ENCODE assay signal across 8 mouse cellular contexts in the genomic region with DNA sequence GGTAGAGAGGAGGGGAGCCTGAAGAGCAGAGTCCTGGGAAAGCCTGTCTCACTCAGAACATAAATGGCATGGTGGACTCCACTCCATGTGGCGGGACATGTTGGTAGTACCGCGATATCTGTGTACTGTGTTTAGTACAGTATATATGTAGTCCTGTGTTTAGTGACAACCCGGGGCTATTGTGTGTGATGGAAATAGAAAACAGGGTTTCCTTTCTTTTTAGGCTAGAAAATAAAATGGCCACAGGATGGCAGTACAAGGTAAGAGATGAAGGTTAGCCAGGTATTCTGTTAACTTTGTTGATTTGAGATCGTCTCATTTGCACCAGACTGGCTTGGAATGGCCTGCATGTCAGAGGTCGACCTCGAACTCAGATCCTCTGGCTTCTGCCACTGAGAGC.
DNase-seq lines count a peak whose midpoint lies in the region; ATAC-seq and TF ChIP-seq lines count a peak whose summit lies in the region.

No protein-coding gene starts in this region.

- H3K4me3 ChIP-seq in hindbrain, embryonic 11.5 days (ENCODE audit: low read depth, low read length): no peak overlapping the region
- H3K4me3 ChIP-seq in hindbrain, embryonic 12.5 days: no peak overlapping the region
- H3K4me3 ChIP-seq in heart, adult 2 months: no peak overlapping the region
- no peak overlapping the region for H3K4me3 ChIP-seq in midbrain, embryonic 14.5 days (replicated peaks; ENCODE audit: low read depth, low read length)

- H3K9ac ChIP-seq in hindbrain, embryonic 11.5 days (ENCODE audit: low read depth, low read length): no peak overlapping the region
- H3K9ac ChIP-seq in hindbrain, embryonic 12.5 days: no peak overlapping the region
- H3K9ac ChIP-seq in heart, adult 2 months (ENCODE audit: low read depth, low read length): no peak overlapping the region
- H3K9ac ChIP-seq in midbrain, embryonic 14.5 days (replicated peaks; ENCODE audit: low read length): no peak overlapping the region

- no peaks in the 10 kb centered on the region for H3K27me3 ChIP-seq in hindbrain, embryonic 11.5 days (ENCODE audit: control insufficient read depth, insufficient read depth, low read length)
- H3K27me3 ChIP-seq in hindbrain, embryonic 12.5 days: peaks cover 4% of the 10 kb centered on the region; the same call in 1 of the 2 replicates
- H3K27me3 ChIP-seq in heart, adult 2 months (ENCODE audit: control insufficient read depth, insufficient read depth, low read length): no peaks in the 10 kb centered on the region
- H3K27me3 ChIP-seq in midbrain, embryonic 14.5 days (ENCODE audit: control insufficient read depth, insufficient read depth, low read length): no peaks in the 10 kb centered on the region

- WGBS in hindbrain, embryonic 11.5 days: 47% methylated on average over 7 of the region's 7 CpGs
- 47% methylated on average over 7 of the region's 7 CpGs for WGBS in hindbrain, embryonic 12.5 days
- WGBS in heart, adult 2 months: 20% methylated on average over 7 of the region's 7 CpGs
- WGBS in midbrain, embryonic 14.5 days: 41% methylated on average over 7 of the region's 7 CpGs

- DNase-seq in hindbrain, embryonic 11.5 days (ENCODE audit: low spot score): peak; percentile 63
- peak; percentile 82 for DNase-seq in CD4-positive, CD25-positive, alpha-beta regulatory T cell, adult 2 months (ENCODE audit: low read depth, low spot score)
- peak; percentile 33 for DNase-seq in c-Kit-positive CD71-positive TER-119-negative erythroid progenitor cells, embryonic 14.5 days (ENCODE audit: low read depth)
- no peak for DNase-seq in heart, adult 2 months
- DNase-seq in kidney, adult 9 months: peak; percentile 49
- DNase-seq in midbrain, embryonic 14.5 days: peak; percentile 85

- TF ChIP-seq CTCF in heart, adult 2 months (IDR thresholded peaks at IDR 0.05): peak; percentile 66

- no peaks in the 10 kb centered on the region for H3K4me1 ChIP-seq in hindbrain, embryonic 11.5 days (replicated peaks; ENCODE audit: control insufficient read depth, insufficient read depth, low read length)
- H3K4me1 ChIP-seq in hindbrain, embryonic 12.5 days: peaks cover 8% of the 10 kb centered on the region; the same call in 1 of the 2 replicates
- no peaks in the 10 kb centered on the region for H3K4me1 ChIP-seq in heart, adult 2 months (ENCODE audit: control insufficient read depth, insufficient read depth, low read length)
- H3K4me1 ChIP-seq in midbrain, embryonic 14.5 days (ENCODE audit: control insufficient read depth, insufficient read depth, low read length): peaks cover 6% of the 10 kb centered on the region; the same call in 1 of the 2 replicates

- H3K4me2 ChIP-seq in hindbrain, embryonic 11.5 days (replicated peaks; ENCODE audit: low read depth, low read length): no peak overlapping the region
- no peak overlapping the region for H3K4me2 ChIP-seq in hindbrain, embryonic 12.5 days (replicated peaks)
- H3K4me2 ChIP-seq in midbrain, embryonic 14.5 days (ENCODE audit: low read length): no peak overlapping the region

- no peaks in the 10 kb centered on the region for H3K36me3 ChIP-seq in hindbrain, embryonic 11.5 days (ENCODE audit: control insufficient read depth, insufficient read depth, low read length)
- H3K36me3 ChIP-seq in hindbrain, embryonic 12.5 days: no peaks in the 10 kb centered on the region
- H3K36me3 ChIP-seq in heart, adult 2 months (ENCODE audit: control insufficient read depth, insufficient read depth, low read length): no peaks in the 10 kb centered on the region
- no peaks in the 10 kb centered on the region for H3K36me3 ChIP-seq in midbrain, embryonic 14.5 days (ENCODE audit: control insufficient read depth, insufficient read depth, low read length)

- TF ChIP-seq POLR2A in heart, adult 2 months (IDR thresholded peaks at IDR 0.05; ENCODE audit: insufficient read depth, low read depth, low read length): no peak

- 0 out of 2 replicates have a peak, but pooled peaks have one; percentile 12 for ATAC-seq in hindbrain, embryonic 11.5 days (ENCODE audit: low FRiP score)
- no peak; the same call in 1 of the 2 replicates for ATAC-seq in hindbrain, embryonic 12.5 days (ENCODE audit: low FRiP score)
- peak; percentile 41; the same call in 1 of the 2 replicates for ATAC-seq in midbrain, embryonic 14.5 days (ENCODE audit: low FRiP score, low TSS enrichment)
- ATAC-seq in erythroid progenitor cell, adult 5-6 weeks (replicated peaks; ENCODE audit: low FRiP score, poor library complexity, severe bottlenecking): no peak

- no peak overlapping the region for H3K27ac ChIP-seq in hindbrain, embryonic 11.5 days (ENCODE audit: low read depth, low read length)
- H3K27ac ChIP-seq in hindbrain, embryonic 12.5 days: no peak overlapping the region
- no peak overlapping the region for H3K27ac ChIP-seq in heart, adult 2 months
- H3K27ac ChIP-seq in midbrain, embryonic 14.5 days (replicated peaks; ENCODE audit: low read depth, low read length): no peak overlapping the region

- H3K79me2 ChIP-seq in heart, adult 2 months (replicated peaks; ENCODE audit: control insufficient read depth, insufficient read depth, low read length): no peaks in the 10 kb centered on the region

- TF ChIP-seq EP300 in heart, adult 2 months (IDR thresholded peaks at IDR 0.05; ENCODE audit: insufficient read depth, low read depth, low read length): no peak

- intact Hi-C loops in heart, adult 2 months (cut with DNase I): loop anchor here (2.0 to 5.0 kb wide), 3 partner anchors 84 to 367 kb away; a partner anchor contains a TSS

- H3K9me3 ChIP-seq in hindbrain, embryonic 11.5 days (ENCODE audit: control insufficient read depth, low read length): no peaks in the 10 kb centered on the region
- no peaks in the 10 kb centered on the region for H3K9me3 ChIP-seq in hindbrain, embryonic 12.5 days (replicated peaks)
- H3K9me3 ChIP-seq in midbrain, embryonic 14.5 days (ENCODE audit: control insufficient read depth, low read length): no peaks in the 10 kb centered on the region

Comparison
In these comparisons a context has a peak if more than half of its experiments do, and no peak if none do; other contexts are left out.
1. ATAC-seq: peak in hindbrain, embryonic 11.5 days (single experiment) and midbrain, embryonic 14.5 days (single experiment); none in hindbrain, embryonic 12.5 days (single experiment) and erythroid progenitor cell, adult 5-6 weeks (single experiment).
2. DNase-seq: peak in hindbrain, embryonic 11.5 days (single experiment), CD4-positive, CD25-positive, alpha-beta regulatory T cell, adult 2 months (single experiment), c-Kit-positive CD71-positive TER-119-negative erythroid progenitor cells, embryonic 14.5 days (single experiment), kidney, adult 9 months (single experiment) and midbrain, embryonic 14.5 days (single experiment); none in heart, adult 2 months (0 of 2).